Mouse (Mus musculus): ENCODE results near the gene Map3k14. TPM values are rescaled to one million over a fixed set of nuclear protein-coding genes. Genes with fewer than 3 reads are reported as not detected.

The Map3k14 gene
- polyA plus RNA-seq, 1 experiment from 2014 or later, result 5.0 TPM

DNA sequence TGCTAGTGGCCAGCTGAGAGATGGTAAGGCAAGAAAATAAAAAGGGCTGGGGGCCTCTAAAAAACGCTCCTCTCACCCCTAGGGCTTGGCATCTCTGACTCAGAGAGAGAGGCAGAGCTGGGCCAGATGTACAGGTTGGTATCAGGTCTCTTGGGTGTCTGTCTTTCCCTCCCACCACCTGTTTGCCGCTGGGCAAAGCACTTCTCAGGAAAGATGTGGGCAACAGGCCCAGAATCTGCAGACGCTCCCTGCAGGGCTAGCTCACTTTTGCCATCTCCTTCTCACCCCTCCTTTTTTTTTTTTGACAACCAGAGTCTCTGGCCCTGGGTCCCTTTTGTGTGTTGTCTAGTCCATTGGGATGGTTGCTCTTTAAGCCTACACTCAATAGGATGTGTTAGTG, 1.6 kb upstream of the Map3k14 start:
- no peaks in the 10 kb centered on the region for H3K36me3 ChIP-seq (replicated peaks)
- no peak overlapping the region for H3K27ac ChIP-seq
- ATAC-seq (replicated peaks), result no peak
- H3K4me3 ChIP-seq, result no peak overlapping the region
- H3K9ac ChIP-seq, result no peak overlapping the region
- no peaks in the 10 kb centered on the region for H3K9me3 ChIP-seq
- H3K4me1 ChIP-seq, result peaks cover 39% of the 10 kb centered on the region
- H3K4me2 ChIP-seq, result no peak overlapping the region
- H3K27me3 ChIP-seq (replicated peaks), result no peaks in the 10 kb centered on the region
- WGBS, result 84% methylated on average over 3 of the region's 3 CpGs

DNA sequence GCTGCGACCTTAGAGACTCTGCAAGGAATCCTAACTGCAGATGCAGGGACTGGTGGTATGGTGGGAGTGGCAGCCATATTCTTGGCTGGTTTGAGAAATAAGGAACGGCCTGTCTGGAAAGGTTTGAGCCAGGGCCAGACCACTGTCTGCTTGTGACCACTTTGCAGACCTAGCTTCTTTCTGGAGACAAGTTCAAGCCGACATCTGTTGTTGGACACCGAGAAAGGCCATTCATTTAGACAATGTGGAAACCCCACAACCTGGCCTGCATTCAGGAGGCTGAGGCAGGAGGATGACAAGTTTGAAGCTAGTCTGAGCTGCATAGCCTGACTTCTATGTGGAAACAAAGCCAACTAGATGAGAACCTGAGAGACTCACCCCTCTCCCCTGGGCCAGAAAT, 1.1 kb upstream of the Map3k14 start:
- H3K4me1 ChIP-seq, result peaks cover 44% of the 10 kb centered on the region
- no peaks in the 10 kb centered on the region for H3K9me3 ChIP-seq
- peak overlapping the region; percentile 72 for H3K4me2 ChIP-seq
- H3K36me3 ChIP-seq (replicated peaks), result no peaks in the 10 kb centered on the region
- H3K9ac ChIP-seq, result no peak overlapping the region
- WGBS, result 74% methylated on average over 4 of the region's 4 CpGs
- H3K27me3 ChIP-seq (replicated peaks), result no peaks in the 10 kb centered on the region
- H3K4me3 ChIP-seq, result peak overlapping the region; percentile 58; the same call in 1 of the 2 replicates
- no peak for ATAC-seq (replicated peaks)
- peak overlapping the region; percentile 88 for H3K27ac ChIP-seq

DNA sequence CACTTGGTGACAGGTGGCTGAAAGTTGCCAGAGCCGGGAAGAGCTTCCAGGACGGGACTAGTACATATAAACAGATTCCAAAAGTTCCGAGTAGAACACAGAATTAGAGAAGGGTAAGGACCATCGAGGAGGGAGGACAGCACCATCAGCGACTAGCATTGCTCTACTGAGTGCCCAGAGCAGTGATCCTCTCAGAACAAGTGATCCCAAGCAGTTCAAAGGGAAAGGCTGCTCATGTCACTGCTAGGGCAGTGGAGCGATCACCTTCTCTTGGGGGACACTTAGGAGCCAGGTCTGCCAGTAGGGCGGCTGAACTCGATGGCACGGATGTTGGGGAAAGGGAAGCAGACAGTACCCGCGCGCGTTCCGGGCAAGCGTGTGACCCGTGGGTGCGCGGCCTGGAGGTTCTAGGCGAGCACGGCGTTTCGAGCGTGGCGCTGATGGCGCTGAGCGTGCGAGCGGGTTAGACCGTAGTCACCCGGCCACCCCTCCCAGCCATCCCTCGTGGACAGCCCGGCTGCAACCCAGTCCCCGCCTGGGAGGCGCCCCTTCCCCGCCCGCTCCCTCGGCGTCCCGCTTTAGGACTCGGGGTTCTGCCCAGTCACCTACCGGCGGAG, 435 bp downstream of the Map3k14 start:
- Histone ChIP-seq H3K9me3 (no peaks in the 10 kb centered on the region), H3K27me3 (replicated peaks) (no peaks in the 10 kb centered on the region), H3K36me3 (replicated peaks) (no peaks in the 10 kb centered on the region), H3K4me1 (peaks cover 58% of the 10 kb centered on the region), H3K9ac (peak overlapping the region; percentile 74), H3K27ac (peak overlapping the region; percentile 88), H3K4me2 (peak overlapping the region; percentile 72), H3K4me3 (peak overlapping the region; percentile 58)
- under 1% methylated on average over 41 of the region's 42 CpGs for WGBS
- ATAC-seq (replicated peaks), result peak; percentile 79

DNA sequence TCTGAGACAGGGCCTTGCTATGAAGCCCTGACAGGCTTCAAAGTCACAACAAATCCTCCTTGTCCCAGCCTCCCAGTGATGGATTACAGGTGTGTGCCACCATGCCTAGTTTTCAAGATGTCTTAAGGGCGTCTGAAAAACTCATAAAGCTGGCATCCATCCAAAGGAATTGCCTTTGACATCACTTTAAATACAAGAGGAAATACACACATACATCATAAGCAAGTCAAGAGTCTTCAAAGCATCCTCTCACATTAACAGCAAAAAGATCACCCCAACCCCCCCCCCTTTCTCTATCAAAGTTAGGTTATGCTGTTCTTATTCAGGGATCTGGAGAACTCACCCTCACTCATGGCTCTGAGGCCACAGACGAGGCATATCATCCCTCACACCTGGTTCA, 1.4 kb downstream of the Map3k14 start:
- Histone ChIP-seq H3K36me3 (replicated peaks) (no peaks in the 10 kb centered on the region), H3K27ac (no peak overlapping the region), H3K9me3 (no peaks in the 10 kb centered on the region), H3K9ac (no peak overlapping the region), H3K27me3 (replicated peaks) (no peaks in the 10 kb centered on the region), H3K4me1 (peaks cover 58% of the 10 kb centered on the region), H3K4me2 (peak overlapping the region; percentile 72), H3K4me3 (no peak overlapping the region)
- no peak for ATAC-seq (replicated peaks)
- 46% methylated on average over 2 of the region's 2 CpGs for WGBS

DNA sequence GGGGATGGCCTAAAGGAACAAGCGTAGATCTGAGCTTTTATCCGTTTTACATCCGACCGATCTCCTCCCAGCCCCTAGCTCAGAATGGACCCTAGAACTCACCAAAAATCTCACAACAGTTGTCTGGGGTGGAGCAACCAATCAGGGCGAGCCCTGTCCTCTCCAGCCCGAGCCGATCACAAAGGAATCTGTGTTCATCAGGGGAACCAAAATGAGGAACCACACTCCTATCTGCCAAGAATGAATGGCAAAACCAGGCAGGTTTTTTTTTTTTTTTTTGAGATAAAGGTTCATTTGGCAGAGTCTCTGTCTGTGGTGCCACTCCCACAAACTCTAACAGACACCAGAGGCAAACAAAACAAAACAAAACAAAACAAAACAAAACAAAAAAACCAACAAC, 2.1 kb downstream of the Map3k14 start:
- Histone ChIP-seq H3K9me3 (no peaks in the 10 kb centered on the region), H3K4me3 (no peak overlapping the region), H3K4me1 (peaks cover 58% of the 10 kb centered on the region), H3K27ac (no peak overlapping the region), H3K4me2 (peak overlapping the region; percentile 22; the same call in 1 of the 2 replicates), H3K9ac (no peak overlapping the region), H3K36me3 (replicated peaks) (no peaks in the 10 kb centered on the region), H3K27me3 (replicated peaks) (no peaks in the 10 kb centered on the region)
- 26% methylated on average over 7 of the region's 7 CpGs for WGBS
- ATAC-seq (replicated peaks), result no peak

DNA sequence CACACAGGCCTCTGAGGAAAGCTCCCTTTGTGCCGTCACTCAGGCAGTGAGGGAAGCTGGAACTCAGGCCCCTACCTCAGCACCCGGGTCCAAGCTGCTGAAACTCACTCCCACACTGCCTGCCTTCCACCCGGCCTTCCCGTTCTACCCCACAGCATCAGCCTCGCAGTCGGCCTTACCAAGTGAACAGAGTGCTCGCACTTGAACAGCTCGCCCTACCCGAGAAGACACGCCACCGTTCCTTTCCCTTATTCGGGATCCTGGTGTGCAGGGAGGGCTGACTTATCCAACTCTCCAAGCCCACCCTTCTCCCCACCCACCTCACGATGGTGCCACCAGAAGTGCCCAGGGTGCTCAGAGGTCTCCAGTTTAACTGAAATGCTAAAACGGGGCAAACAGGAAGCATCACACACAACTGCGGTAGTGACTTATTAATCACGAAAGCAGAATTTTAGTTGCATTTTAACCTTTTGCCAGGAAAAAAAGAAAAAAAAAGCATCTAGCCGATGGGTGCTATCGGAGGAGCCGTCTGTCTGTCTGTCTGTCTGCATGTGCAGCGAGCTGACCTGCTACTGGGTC, 2.8 kb downstream of the Map3k14 start:
- no peak for ATAC-seq (replicated peaks)
- 53% methylated on average over 20 of the region's 20 CpGs for WGBS
- peaks cover 58% of the 10 kb centered on the region for H3K4me1 ChIP-seq
- H3K27ac ChIP-seq, result no peak overlapping the region
- H3K9me3 ChIP-seq, result no peaks in the 10 kb centered on the region
- no peaks in the 10 kb centered on the region for H3K27me3 ChIP-seq (replicated peaks)
- H3K4me3 ChIP-seq, result no peak overlapping the region
- H3K9ac ChIP-seq, result no peak overlapping the region
- no peaks in the 10 kb centered on the region for H3K36me3 ChIP-seq (replicated peaks)
- H3K4me2 ChIP-seq, result peak overlapping the region; percentile 22

DNA sequence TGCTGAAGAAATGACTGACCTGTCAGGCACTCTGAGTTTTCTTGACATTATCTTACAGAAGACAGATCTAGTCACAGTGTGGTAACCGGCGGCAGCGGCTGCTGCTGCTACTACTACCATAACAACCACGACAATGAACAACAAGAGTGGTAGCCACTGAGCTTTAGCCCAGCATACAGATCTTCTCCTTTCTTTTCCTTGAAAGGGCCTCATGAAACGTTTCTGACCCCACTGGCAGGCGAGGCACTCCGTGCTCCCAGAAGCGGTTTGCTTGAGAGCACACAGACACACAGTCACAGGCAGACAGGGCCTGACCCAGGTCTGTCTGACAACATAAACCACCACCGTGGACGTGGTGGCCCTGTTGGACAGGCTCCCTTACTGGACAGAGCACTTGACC, 3.7 kb downstream of the Map3k14 start:
- Histone ChIP-seq H3K27me3 (replicated peaks) (no peaks in the 10 kb centered on the region), H3K4me3 (no peak overlapping the region), H3K4me2 (peak overlapping the region; percentile 14), H3K9me3 (no peaks in the 10 kb centered on the region), H3K9ac (no peak overlapping the region), H3K4me1 (peaks cover 62% of the 10 kb centered on the region), H3K36me3 (replicated peaks) (no peaks in the 10 kb centered on the region), H3K27ac (peak overlapping the region; percentile 41; the same call in 1 of the 2 replicates)
- no peak for ATAC-seq (replicated peaks)
- WGBS, result 21% methylated on average over 10 of the region's 10 CpGs

DNA sequence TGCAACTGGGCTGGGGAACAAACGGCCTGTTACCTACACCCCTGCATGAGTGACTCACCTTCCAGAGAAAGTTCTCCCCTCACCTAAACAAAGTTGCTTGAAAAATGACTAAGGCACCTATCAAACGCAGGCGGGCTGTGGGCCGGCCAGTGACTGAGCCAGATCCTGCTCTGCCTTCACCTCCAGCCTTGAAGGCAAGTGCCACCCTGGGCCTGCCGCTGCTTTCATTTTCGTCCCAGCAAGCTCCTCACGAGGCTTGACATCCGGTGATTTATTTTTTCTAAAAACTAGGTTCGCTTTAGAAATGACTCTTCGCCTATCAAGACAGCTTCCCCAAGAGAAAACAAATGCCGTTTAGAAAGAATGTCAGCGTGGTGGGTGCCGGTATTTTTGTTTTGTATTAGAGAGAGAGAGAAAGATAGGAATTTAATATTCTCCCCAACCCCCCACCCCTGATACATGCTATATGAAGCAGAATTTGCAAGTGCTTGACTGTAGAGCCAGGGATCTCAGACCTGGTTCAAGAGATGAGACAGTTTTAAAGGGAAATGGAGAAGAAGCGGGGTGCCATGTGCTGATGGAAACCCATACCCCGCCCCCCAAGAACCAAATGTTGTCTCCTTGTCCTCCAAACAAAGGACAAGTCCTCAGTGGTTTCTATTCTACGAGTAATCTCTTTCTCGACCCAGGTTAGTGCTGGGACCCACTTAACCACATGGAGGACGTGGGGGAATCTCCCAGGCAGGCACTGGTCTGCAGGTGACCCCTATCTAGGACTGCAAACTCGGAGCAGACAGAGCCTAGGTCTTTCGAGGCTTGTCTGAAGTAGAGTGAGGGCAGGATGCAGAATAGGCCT, 4.6 kb downstream of the Map3k14 start:
- no peak overlapping the region for H3K27ac ChIP-seq

DNA sequence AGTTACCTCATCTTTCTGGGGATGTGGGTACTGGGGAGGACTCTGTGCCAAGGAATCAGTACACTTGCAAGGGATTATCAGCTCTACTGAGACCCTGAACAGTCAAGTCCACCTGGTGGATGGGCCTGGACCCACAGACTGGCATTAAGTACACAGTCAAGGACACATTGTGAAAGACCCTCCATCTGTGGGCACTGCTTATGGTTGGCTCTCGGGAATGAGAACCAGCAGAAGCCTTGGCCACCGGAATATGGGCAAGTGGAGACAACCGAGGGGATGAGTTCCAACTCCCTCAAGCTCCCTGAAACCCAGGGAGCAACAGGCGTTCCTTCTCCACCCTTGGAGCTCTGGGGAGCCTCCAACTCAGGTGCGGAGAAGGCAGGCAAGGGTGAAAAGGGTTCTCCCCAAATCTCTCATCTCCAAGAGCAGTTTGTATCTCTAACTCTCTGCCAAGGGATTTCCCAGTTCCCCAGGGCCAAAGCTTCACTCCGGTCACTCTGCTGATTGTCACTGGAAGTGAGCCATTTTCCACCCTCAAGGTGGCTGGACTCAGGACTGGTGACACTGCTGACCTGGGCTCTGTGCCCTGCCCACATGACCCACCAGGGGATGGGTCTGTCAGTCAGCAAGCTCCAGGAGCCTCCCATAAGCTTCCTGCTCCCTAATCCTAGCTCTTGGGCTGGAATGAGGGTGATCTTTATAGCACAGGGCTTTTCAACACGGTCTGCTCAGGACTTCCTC, 5.4 kb downstream of the Map3k14 start:
- H3K9me3 ChIP-seq, result no peaks in the 10 kb centered on the region
- WGBS, result 85% methylated on average over 7 of the region's 7 CpGs
- H3K36me3 ChIP-seq (replicated peaks), result no peaks in the 10 kb centered on the region
- ATAC-seq (replicated peaks), result no peak
- no peak overlapping the region for H3K4me3 ChIP-seq
- no peak overlapping the region for H3K27ac ChIP-seq
- H3K4me2 ChIP-seq, result no peak overlapping the region
- peaks cover 53% of the 10 kb centered on the region for H3K4me1 ChIP-seq
- no peak overlapping the region; the same call in 1 of the 2 replicates for H3K9ac ChIP-seq
- no peaks in the 10 kb centered on the region for H3K27me3 ChIP-seq (replicated peaks)

More for the DNA sequence above, 4.6 kb downstream of the Map3k14 start:
- no peaks in the 10 kb centered on the region for H3K36me3 ChIP-seq (replicated peaks)
- H3K27me3 ChIP-seq (replicated peaks), result no peaks in the 10 kb centered on the region
- peaks cover 53% of the 10 kb centered on the region for H3K4me1 ChIP-seq
- H3K9ac ChIP-seq, result peak overlapping the region; percentile 4; the same call in 1 of the 2 replicates
- ATAC-seq (replicated peaks), result no peak
- H3K4me3 ChIP-seq, result no peak overlapping the region
- WGBS, result 65% methylated on average over 20 of the region's 20 CpGs
- H3K4me2 ChIP-seq, result 0 out of 2 replicates have a peak overlapping the region, but pooled peaks have one; percentile 14
- H3K9me3 ChIP-seq, result no peaks in the 10 kb centered on the region

DNA sequence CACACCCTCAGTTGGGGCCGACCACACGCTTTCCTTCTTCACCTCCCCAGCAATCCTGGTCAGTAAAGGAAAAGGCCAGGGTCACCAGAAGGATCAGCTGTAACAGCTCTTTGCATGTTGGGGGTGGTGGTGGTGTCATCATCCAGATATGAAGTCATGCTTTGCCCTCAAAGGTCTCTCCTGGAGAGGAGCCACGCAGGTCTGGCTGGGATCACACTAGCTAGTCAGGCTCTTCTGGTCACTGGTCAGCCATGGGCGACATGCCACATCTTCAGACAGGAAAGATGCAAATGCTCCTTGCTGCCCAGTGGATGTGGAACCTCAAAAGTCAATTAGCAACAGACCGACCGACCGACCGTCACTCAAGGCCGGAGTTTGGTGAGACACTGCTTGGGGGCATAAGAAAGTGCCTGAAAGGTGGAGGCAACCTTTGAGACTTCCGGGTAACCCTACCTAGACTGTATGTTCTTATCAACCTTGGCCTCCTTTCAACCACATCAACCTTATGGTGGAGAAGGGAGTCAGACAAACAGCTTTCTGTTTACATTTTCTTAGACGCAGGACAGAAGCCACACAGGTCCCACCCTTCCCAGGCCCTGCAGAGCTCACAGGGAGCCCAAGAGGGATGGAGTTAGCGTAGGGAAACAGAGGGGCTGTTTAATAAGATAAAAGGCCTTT, 6.6 kb downstream of the Map3k14 start:
- Histone ChIP-seq H3K36me3 (replicated peaks) (no peaks in the 10 kb centered on the region), H3K9ac (no peak overlapping the region), H3K4me1 (peaks cover 42% of the 10 kb centered on the region), H3K27me3 (replicated peaks) (no peaks in the 10 kb centered on the region), H3K9me3 (no peaks in the 10 kb centered on the region), H3K4me2 (no peak overlapping the region), H3K27ac (no peak overlapping the region), H3K4me3 (no peak overlapping the region)
- WGBS, result 89% methylated on average over 12 of the region's 12 CpGs
- ATAC-seq (replicated peaks), result no peak

DNA sequence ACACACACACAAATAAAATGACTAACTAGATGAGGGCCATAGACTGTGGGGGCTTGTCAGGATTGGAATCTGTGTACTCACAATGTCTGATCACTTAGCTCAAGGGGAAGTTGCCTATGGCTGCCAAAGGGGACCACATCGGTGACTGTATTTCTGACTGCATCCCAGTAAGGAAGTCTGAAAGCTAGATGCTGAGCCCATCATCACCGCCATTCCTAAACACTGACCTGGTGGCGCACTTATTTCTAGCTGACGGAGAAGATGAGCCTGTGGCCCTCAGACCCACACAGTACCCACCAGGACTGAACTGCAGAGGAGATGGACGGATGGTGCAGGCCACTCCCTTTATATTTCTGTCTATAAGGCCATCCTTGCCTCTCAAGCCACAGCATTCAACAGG, 7.2 kb downstream of the Map3k14 start:
- no peak overlapping the region for H3K9ac ChIP-seq
- no peaks in the 10 kb centered on the region for H3K36me3 ChIP-seq (replicated peaks)
- H3K9me3 ChIP-seq, result no peaks in the 10 kb centered on the region
- H3K4me2 ChIP-seq, result no peak overlapping the region
- H3K27ac ChIP-seq, result no peak overlapping the region
- 95% methylated on average over 5 of the region's 5 CpGs for WGBS
- H3K4me3 ChIP-seq, result no peak overlapping the region
- ATAC-seq (replicated peaks), result no peak
- H3K27me3 ChIP-seq (replicated peaks), result no peaks in the 10 kb centered on the region
- peaks cover 36% of the 10 kb centered on the region for H3K4me1 ChIP-seq
